Mouse (Mus musculus): ENCODE measurements around the gene Syce3. TPM values are rescaled to one million over a fixed set of nuclear protein-coding genes. Genes with fewer than 3 reads are reported as not detected.
A peak's percentile ranks its signal among the peaks of the same experiment; 100 is the strongest.

The Syce3 gene
- not detected in 2 replicates for polyA plus RNA-seq (2014; fragmentation: Nextera tagmentation; extraction: Ambion mirVana)

- no peak for DNase-seq (ENCODE audit: low spot score)
These were observed at the start of gene Syce3 for GRCm38 (mm10) chr15:89410118-89410517. Gene Syce3, minus strand, starts transcription at chr15:89410503.

GRCm38 (mm10) chr15:89459821-89460220 lies 49.5 kb upstream of the Syce3 start:
- no peaks in the 10 kb centered on the region for H3K36me3 ChIP-seq (ENCODE audit: control insufficient read depth, insufficient read depth, low read length)
- H3K9me3 ChIP-seq (ENCODE audit: control insufficient read depth, low read length) = no peaks in the 10 kb centered on the region
- H3K4me1 ChIP-seq (replicated peaks; ENCODE audit: control insufficient read depth, insufficient read depth, low read length) = no peaks in the 10 kb centered on the region
- no peak overlapping the region for H3K4me2 ChIP-seq
- no peak overlapping the region for H3K4me3 ChIP-seq (ENCODE audit: low read depth, low read length)
- no peak overlapping the region for H3K27ac ChIP-seq (ENCODE audit: low read depth, low read length)
- H3K9ac ChIP-seq (ENCODE audit: low read depth, low read length) = no peak overlapping the region
- 77% methylated on average over 7 of the region's 7 CpGs for WGBS
- no peak for ATAC-seq (replicated peaks; ENCODE audit: low FRiP score)
- DNase-seq (ENCODE audit: low spot score) = no peak
- peaks cover 40% of the 10 kb centered on the region for H3K27me3 ChIP-seq (replicated peaks; ENCODE audit: control insufficient read depth, insufficient read depth, low read length)

More at GRCm38 (mm10) chr15:89410118-89410517, at the start of gene Syce3:
- ATAC-seq (replicated peaks; ENCODE audit: low FRiP score) = 0 out of 2 replicates have a peak, but pooled peaks have one; percentile 26
- no peak within 1 kb of the TSS for H3K4me2 ChIP-seq
- no peaks in the 10 kb centered on the region for H3K36me3 ChIP-seq (ENCODE audit: control insufficient read depth, insufficient read depth, low read length)
- no peak within 1 kb of the TSS for H3K9ac ChIP-seq (ENCODE audit: low read depth, low read length)
- H3K9me3 ChIP-seq (ENCODE audit: control insufficient read depth, low read length) = 0 out of 2 replicates have a peak, but pooled peaks cover 3% of the 10 kb centered on the region
- 73% methylated on average over 23 of the region's 24 CpGs for WGBS
- no peak within 1 kb of the TSS for H3K4me3 ChIP-seq (ENCODE audit: low read depth, low read length)
- H3K27ac ChIP-seq (ENCODE audit: low read depth, low read length) = no peak within 1 kb of the TSS
- no peaks in the 10 kb centered on the region for H3K27me3 ChIP-seq (replicated peaks; ENCODE audit: control insufficient read depth, insufficient read depth, low read length)
- no peaks in the 10 kb centered on the region for H3K4me1 ChIP-seq (replicated peaks; ENCODE audit: control insufficient read depth, insufficient read depth, low read length)

- no peak overlapping the region for H3K4me2 ChIP-seq
- H3K4me3 ChIP-seq (ENCODE audit: low read depth, low read length) = no peak overlapping the region
- no peak for DNase-seq (ENCODE audit: low spot score)
- H3K27me3 ChIP-seq (replicated peaks; ENCODE audit: control insufficient read depth, insufficient read depth, low read length) = peaks cover 49% of the 10 kb centered on the region
- H3K36me3 ChIP-seq (ENCODE audit: control insufficient read depth, insufficient read depth, low read length) = no peaks in the 10 kb centered on the region
- 67% methylated on average over 15 of the region's 15 CpGs for WGBS
- no peaks in the 10 kb centered on the region for H3K9me3 ChIP-seq (ENCODE audit: control insufficient read depth, low read length)
- no peak for ATAC-seq (replicated peaks; ENCODE audit: low FRiP score)
- peaks cover 1% of the 10 kb centered on the region; the same call in 1 of the 2 replicates for H3K4me1 ChIP-seq (replicated peaks; ENCODE audit: control insufficient read depth, insufficient read depth, low read length)
- no peak overlapping the region for H3K9ac ChIP-seq (ENCODE audit: low read depth, low read length)
- H3K27ac ChIP-seq (ENCODE audit: low read depth, low read length) = no peak overlapping the region
These were observed 48.6 kb upstream of the Syce3 start for GRCm38 (mm10) chr15:89458942-89459341.

- DNase-seq (ENCODE audit: low spot score) = no peak
- peaks cover 53% of the 10 kb centered on the region for H3K27me3 ChIP-seq (replicated peaks; ENCODE audit: control insufficient read depth, insufficient read depth, low read length)
- H3K27ac ChIP-seq (ENCODE audit: low read depth, low read length) = no peak overlapping the region
- H3K9me3 ChIP-seq (ENCODE audit: control insufficient read depth, low read length) = no peaks in the 10 kb centered on the region
- no peaks in the 10 kb centered on the region for H3K36me3 ChIP-seq (ENCODE audit: control insufficient read depth, insufficient read depth, low read length)
- H3K4me3 ChIP-seq (ENCODE audit: low read depth, low read length) = no peak overlapping the region
- peaks cover 3% of the 10 kb centered on the region; the same call in 1 of the 2 replicates for H3K4me1 ChIP-seq (replicated peaks; ENCODE audit: control insufficient read depth, insufficient read depth, low read length)
- ATAC-seq (replicated peaks; ENCODE audit: low FRiP score) = no peak
- WGBS = 67% methylated on average over 6 of the region's 6 CpGs
- no peak overlapping the region for H3K9ac ChIP-seq (ENCODE audit: low read depth, low read length)
- no peak overlapping the region for H3K4me2 ChIP-seq
These were observed 45.3 kb upstream of the Syce3 start for GRCm38 (mm10) chr15:89455642-89456041.

- ATAC-seq (replicated peaks; ENCODE audit: low FRiP score) (no peak), DNase-seq (ENCODE audit: low spot score) (no peak)
- Histone ChIP-seq H3K27me3 (replicated peaks; ENCODE audit: control insufficient read depth, insufficient read depth, low read length) (peaks cover 53% of the 10 kb centered on the region), H3K27ac (ENCODE audit: low read depth, low read length) (no peak overlapping the region), H3K9me3 (ENCODE audit: control insufficient read depth, low read length) (no peaks in the 10 kb centered on the region), H3K4me2 (no peak overlapping the region), H3K4me3 (ENCODE audit: low read depth, low read length) (no peak overlapping the region), H3K4me1 (replicated peaks; ENCODE audit: control insufficient read depth, insufficient read depth, low read length) (peaks cover 3% of the 10 kb centered on the region; the same call in 1 of the 2 replicates), H3K9ac (ENCODE audit: low read depth, low read length) (no peak overlapping the region), H3K36me3 (ENCODE audit: control insufficient read depth, insufficient read depth, low read length) (no peaks in the 10 kb centered on the region)
- 32% methylated on average over 4 of the region's 6 CpGs for whole genome bisulfite sequencing
These were observed 44.6 kb upstream of the Syce3 start for GRCm38 (mm10) chr15:89454857-89455256.

GRCm38 (mm10) chr15:89453865-89454478 lies 43.7 kb upstream of the Syce3 start, which contains the start of gene Mapk8ip2:
Gene Mapk8ip2, plus strand, starts transcription at chr15:89453913.
- Histone ChIP-seq H3K9me3 (ENCODE audit: control insufficient read depth, low read length) (no peaks in the 10 kb centered on the region), H3K4me3 (ENCODE audit: low read depth, low read length) (peak within 1 kb of the TSS; percentile 51), H3K27me3 (replicated peaks; ENCODE audit: control insufficient read depth, insufficient read depth, low read length) (peaks cover 51% of the 10 kb centered on the region), H3K4me1 (replicated peaks; ENCODE audit: control insufficient read depth, insufficient read depth, low read length) (peaks cover 3% of the 10 kb centered on the region; the same call in 1 of the 2 replicates), H3K27ac (ENCODE audit: low read depth, low read length) (no peak within 1 kb of the TSS), H3K36me3 (ENCODE audit: control insufficient read depth, insufficient read depth, low read length) (no peaks in the 10 kb centered on the region), H3K4me2 (peak within 1 kb of the TSS; percentile 74), H3K9ac (ENCODE audit: low read depth, low read length) (no peak within 1 kb of the TSS)
- no peak; the same call in 1 of the 2 replicates for ATAC-seq (replicated peaks; ENCODE audit: low FRiP score)
- no peak for DNase-seq (ENCODE audit: low spot score)
- WGBS = 2% methylated on average over 53 of the region's 53 CpGs

- H3K4me1 ChIP-seq (replicated peaks; ENCODE audit: control insufficient read depth, insufficient read depth, low read length) = peaks cover 3% of the 10 kb centered on the region; the same call in 1 of the 2 replicates
- peak overlapping the region; percentile 51 for H3K4me3 ChIP-seq (ENCODE audit: low read depth, low read length)
- no peak overlapping the region for H3K27ac ChIP-seq (ENCODE audit: low read depth, low read length)
- ATAC-seq (replicated peaks; ENCODE audit: low FRiP score) (peak; percentile 60; the same call in 1 of the 2 replicates), DNase-seq (ENCODE audit: low spot score) (peak; percentile 80)
- H3K27me3 ChIP-seq (replicated peaks; ENCODE audit: control insufficient read depth, insufficient read depth, low read length) = peaks cover 49% of the 10 kb centered on the region
- 6% methylated on average over 24 of the region's 24 CpGs for WGBS
- H3K4me2 ChIP-seq = peak overlapping the region; percentile 74
- no peaks in the 10 kb centered on the region for H3K36me3 ChIP-seq (ENCODE audit: control insufficient read depth, insufficient read depth, low read length)
- no peak overlapping the region for H3K9ac ChIP-seq (ENCODE audit: low read depth, low read length)
- H3K9me3 ChIP-seq (ENCODE audit: control insufficient read depth, low read length) = no peaks in the 10 kb centered on the region
These were observed 42.9 kb upstream of the Syce3 start for GRCm38 (mm10) chr15:89452906-89453864.

- H3K36me3 ChIP-seq (ENCODE audit: control insufficient read depth, insufficient read depth, low read length) = no peaks in the 10 kb centered on the region
- no peaks in the 10 kb centered on the region for H3K9me3 ChIP-seq (ENCODE audit: control insufficient read depth, low read length)
- no peak overlapping the region for H3K9ac ChIP-seq (ENCODE audit: low read depth, low read length)
- 34% methylated on average over 8 of the region's 8 CpGs for WGBS
- no peak overlapping the region for H3K4me2 ChIP-seq
- ATAC-seq (replicated peaks; ENCODE audit: low FRiP score) (no peak), DNase-seq (ENCODE audit: low spot score) (no peak)
- no peak overlapping the region for H3K27ac ChIP-seq (ENCODE audit: low read depth, low read length)
- H3K4me1 ChIP-seq (replicated peaks; ENCODE audit: control insufficient read depth, insufficient read depth, low read length) = no peaks in the 10 kb centered on the region
- no peaks in the 10 kb centered on the region for H3K27me3 ChIP-seq (replicated peaks; ENCODE audit: control insufficient read depth, insufficient read depth, low read length)
- H3K4me3 ChIP-seq (ENCODE audit: low read depth, low read length) = no peak overlapping the region
These were observed 32.3 kb upstream of the Syce3 start for GRCm38 (mm10) chr15:89442486-89443070.

Data from liver, embryonic 11.5 days (tissue).